22 mouse cellular contexts compared by ENCODE assay signal in genomic region chr2:77503217-77503616, GRCm38 (mm10).
"Had no signal": no experiment of that assay in that cellular context is flagged by ENCODE, and none has a peak within 500 bp of the region (broad histone marks: within the 10 kb centered on the region; RNA-seq: fewer than 3 reads in every experiment).

No protein-coding gene starts in this region.

- H3K4me2 ChIP-seq: heart, embryonic 11.5 days; heart, embryonic 13.5 days; heart, embryonic 15.5 days; hindbrain, embryonic 12.5 days; hindbrain, embryonic 14.5 days; intestine, embryonic 15.5 days; kidney, embryonic 15.5 days; limb, embryonic 13.5 days had no signal

- H3K27me3 ChIP-seq: heart, embryonic 13.5 days; heart, embryonic 15.5 days; hindbrain, embryonic 12.5 days; intestine, embryonic 15.5 days; kidney, embryonic 15.5 days; limb, embryonic 13.5 days had no signal

- H3K36me3 ChIP-seq: heart, embryonic 13.5 days; heart, embryonic 15.5 days; hindbrain, embryonic 10.5 days; hindbrain, embryonic 12.5 days; intestine, embryonic 15.5 days; kidney, embryonic 15.5 days; limb, embryonic 13.5 days had no signal

- H3K9me3 ChIP-seq: heart, embryonic 13.5 days; heart, embryonic 15.5 days; hindbrain, embryonic 10.5 days; hindbrain, embryonic 12.5 days; intestine, embryonic 15.5 days; kidney, embryonic 15.5 days; limb, embryonic 13.5 days had no signal

- DNase-seq: gastrocnemius, adult 2 months; gastrocnemius, postnatal 10 days; gastrocnemius, postnatal 25 days; heart, adult 2 months; heart, postnatal 4 days; kidney, adult 18-20 months; kidney, adult 8-10 months; kidney, postnatal 14 days; kidney, postnatal 36 days; layer of hippocampus, adult 9-11 months; layer of hippocampus, postnatal 36 days had no signal

- H3K4me3 ChIP-seq: gastrocnemius, adult 2 months; heart, adult 2 months; heart, embryonic 13.5 days; heart, embryonic 15.5 days; hindbrain, embryonic 10.5 days; hindbrain, embryonic 12.5 days; intestine, embryonic 15.5 days; kidney, embryonic 15.5 days; limb, embryonic 13.5 days had no signal

- H3K27ac ChIP-seq: gastrocnemius, adult 2 months; heart, adult 2 months; heart, embryonic 13.5 days; heart, embryonic 15.5 days; hindbrain, embryonic 10.5 days; hindbrain, embryonic 12.5 days; hindbrain, embryonic 14.5 days; intestine, embryonic 15.5 days; kidney, embryonic 15.5 days; kidney, postnatal 0 days; limb, embryonic 13.5 days had no signal

- H3K9ac ChIP-seq: heart, embryonic 13.5 days; heart, embryonic 15.5 days; hindbrain, embryonic 12.5 days; hindbrain, embryonic 14.5 days; intestine, embryonic 15.5 days; kidney, embryonic 15.5 days; limb, embryonic 13.5 days had no signal

- ATAC-seq: inflammation-experienced regulatory T-cells, adult 6 months had no signal

- H3K4me1 ChIP-seq: hindbrain, embryonic 12.5 days had no signal
